Mouse (Mus musculus) layer of hippocampus, adult 9-10 months (tissue): Measurements from ENCODE around the gene Pmpca.
A peak's percentile ranks its signal among the peaks of the same experiment; 100 is the strongest.

Experiments
- DNase-seq: peaks from one replicate; pipeline ENCODE4 v3.0.0; 2022; ENCODE audit warnings: low spot score

Gene Pmpca

GRCm38 (mm10) chr2:26429851-26430250 is 40.7 kb downstream of the Pmpca start:
- no peak for DNase-seq

- no peak for DNase-seq
Measured at GRCm38 (mm10) chr2:26434791-26435572, 45.8 kb downstream of the Pmpca start.

- DNase-seq: no peak
Measured at GRCm38 (mm10) chr2:26437221-26437620, 48.1 kb downstream of the Pmpca start.

GRCm38 (mm10) chr2:26438373-26438772 is 49.2 kb downstream of the Pmpca start:
- no peak for DNase-seq

- DNase-seq: no peak
Measured at GRCm38 (mm10) chr2:26439671-26440070, 50.5 kb downstream of the Pmpca start.

- DNase-seq: no peak
Measured at GRCm38 (mm10) chr2:26441261-26441660, 52.1 kb downstream of the Pmpca start.

- no peak for DNase-seq
Measured at GRCm38 (mm10) chr2:26441688-26442087, 52.5 kb downstream of the Pmpca start.

- DNase-seq: no peak
Measured at GRCm38 (mm10) chr2:26442843-26443242, 53.7 kb downstream of the Pmpca start.

GRCm38 (mm10) chr2:26443876-26444275 is 54.7 kb downstream of the Pmpca start:
- no peak for DNase-seq

- no peak for DNase-seq
Measured at GRCm38 (mm10) chr2:26444368-26444767, 55.2 kb downstream of the Pmpca start.

- peak; percentile 98 for DNase-seq
Measured at GRCm38 (mm10) chr2:26444946-26445665, 56.0 kb downstream of the Pmpca start, which contains the start of gene Sec16a. TSS of gene Sec16a (minus strand) at chr2:26445216.

- peak; percentile 91 for DNase-seq
Measured at GRCm38 (mm10) chr2:26445666-26446445, 56.7 kb downstream of the Pmpca start.

- DNase-seq: no peak
Measured at GRCm38 (mm10) chr2:26446671-26447070, 57.5 kb downstream of the Pmpca start.
